Mouse (Mus musculus) CD4-positive, CD25-positive, alpha-beta regulatory T cell, adult 4 months (primary cell): ENCODE measurements around the gene Pgm2. TPM values are rescaled to one million over a fixed set of nuclear protein-coding genes. Genes with fewer than 3 reads are reported as not detected.
A peak's percentile ranks its signal among the peaks of the same experiment; 100 is the strongest.

Experiments
- ATAC-seq: one replicate; pipeline ENCODE4 v1.8.0; 2017
- polyA plus RNA-seq, 2 experiments: library from polyadenylated mRNA; unstranded; fragments of 100-300 nt; shearing (Covaris generic); gene quantifications; one replicate each; pipeline ENCODE4 v1.2.1; 2017

Gene Pgm2
- polyA plus RNA-seq, 2 experiments from 2014 or later, result 20.3 to 25.4 TPM

GRCm38 (mm10) chr5:64077353-64077752 is 15.4 kb upstream of the Pgm2 start:
- ATAC-seq, result no peak

GRCm38 (mm10) chr5:64078740-64079461 is 13.8 kb upstream of the Pgm2 start:
- ATAC-seq, result no peak

GRCm38 (mm10) chr5:64079462-64079817 is 13.3 kb upstream of the Pgm2 start:
- no peak for ATAC-seq

- no peak for ATAC-seq
Observed at GRCm38 (mm10) chr5:64083447-64084359, 9.0 kb upstream of the Pgm2 start.

- ATAC-seq, result no peak
Observed at GRCm38 (mm10) chr5:64085405-64085804, 7.3 kb upstream of the Pgm2 start.

- no peak for ATAC-seq
Observed at GRCm38 (mm10) chr5:64088740-64089139, 4.0 kb upstream of the Pgm2 start.

- no peak for ATAC-seq
Observed at GRCm38 (mm10) chr5:64093349-64093871, 660 bp downstream of the Pgm2 start.

- no peak for ATAC-seq
Observed at GRCm38 (mm10) chr5:64095342-64095993, 2.7 kb downstream of the Pgm2 start.

GRCm38 (mm10) chr5:64101993-64102716 is 9.4 kb downstream of the Pgm2 start:
- peak; percentile 46 for ATAC-seq

- ATAC-seq, result peak; percentile 85
Observed at GRCm38 (mm10) chr5:64102717-64103075, 9.9 kb downstream of the Pgm2 start.

- ATAC-seq, result no peak
Observed at GRCm38 (mm10) chr5:64107596-64108289, 15.0 kb downstream of the Pgm2 start.

- peak; percentile 20 for ATAC-seq
Observed at GRCm38 (mm10) chr5:64109217-64109616, 16.5 kb downstream of the Pgm2 start.

- ATAC-seq, result no peak
Observed at GRCm38 (mm10) chr5:64112360-64112759, 19.6 kb downstream of the Pgm2 start.

GRCm38 (mm10) chr5:64114210-64114609 is 21.5 kb downstream of the Pgm2 start:
- no peak for ATAC-seq

- no peak for ATAC-seq
Observed at GRCm38 (mm10) chr5:64117191-64117590, 24.4 kb downstream of the Pgm2 start.

GRCm38 (mm10) chr5:64125783-64126182 is 33.0 kb downstream of the Pgm2 start:
- no peak for ATAC-seq

- no peak for ATAC-seq
Observed at GRCm38 (mm10) chr5:64131550-64131949, 38.8 kb downstream of the Pgm2 start.

GRCm38 (mm10) chr5:64133901-64134300 is 41.2 kb downstream of the Pgm2 start:
- ATAC-seq, result no peak

GRCm38 (mm10) chr5:64136325-64136724 is 43.6 kb downstream of the Pgm2 start:
- no peak for ATAC-seq

- no peak for ATAC-seq
Observed at GRCm38 (mm10) chr5:64140202-64140601, 47.5 kb downstream of the Pgm2 start.

- ATAC-seq, result no peak
Observed at GRCm38 (mm10) chr5:64144315-64144714, 51.6 kb downstream of the Pgm2 start.
